Mouse (Mus musculus): Measurements from ENCODE around the gene Pcsk7. TPM values are rescaled to one million over a fixed set of nuclear protein-coding genes. Genes with fewer than 3 reads are reported as not detected.

Gene Pcsk7
- polyA plus RNA-seq, 1 experiment, result 32.6 TPM

DNA sequence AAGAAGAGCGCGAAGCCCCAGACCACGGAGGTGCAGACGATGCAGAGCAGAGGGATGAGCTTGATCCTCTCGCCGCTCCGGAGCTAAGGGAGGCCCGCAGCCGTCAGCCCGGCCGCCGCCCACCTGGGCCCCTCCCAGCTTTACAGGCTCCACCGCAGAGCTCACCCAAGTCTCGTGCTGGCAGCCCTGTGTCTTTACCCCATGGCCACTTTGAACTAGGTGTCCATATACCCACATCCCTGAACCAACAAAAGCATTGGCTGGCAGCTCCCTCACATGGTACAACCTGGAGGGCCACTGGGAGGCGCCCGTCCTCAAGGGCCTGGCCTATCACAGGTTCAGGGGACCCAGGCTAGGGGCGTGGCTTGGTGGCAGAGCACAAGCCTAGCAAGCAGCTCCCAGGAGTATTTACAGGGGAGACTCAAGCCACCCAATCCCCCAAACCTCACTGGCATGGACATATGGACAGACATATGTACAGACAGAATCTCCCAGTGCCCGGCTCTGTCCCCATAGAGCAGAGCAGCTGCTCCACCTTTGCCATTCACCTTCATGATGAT lies 35.1 kb downstream of the Pcsk7 start:
- TF ChIP-seq CTCF (IDR thresholded peaks at IDR 0.05; ENCODE audit: borderline replicate concordance, insufficient read depth, low read depth, low read length) (0 out of 2 replicates have a peak, but pooled peaks have one; percentile 0), POLR2A (IDR thresholded peaks at IDR 0.05; ENCODE audit: borderline replicate concordance, insufficient read depth, low read length) (no peak)
- 71% methylated on average over 18 of the region's 18 CpGs for WGBS
- Histone ChIP-seq H3K4me1 (ENCODE audit: control insufficient read depth, insufficient read depth, low read length) (peaks cover 60% of the 10 kb centered on the region), H3K27me3 (ENCODE audit: control insufficient read depth, insufficient read depth, low read length) (no peaks in the 10 kb centered on the region), H3K27ac (ENCODE audit: insufficient read depth, low read length) (no peak overlapping the region), H3K4me3 (replicated peaks; ENCODE audit: insufficient read depth, low read depth, low read length) (no peak overlapping the region)
- DNase-seq, result peak in 1 of 2 experiments; percentile 46

DNA sequence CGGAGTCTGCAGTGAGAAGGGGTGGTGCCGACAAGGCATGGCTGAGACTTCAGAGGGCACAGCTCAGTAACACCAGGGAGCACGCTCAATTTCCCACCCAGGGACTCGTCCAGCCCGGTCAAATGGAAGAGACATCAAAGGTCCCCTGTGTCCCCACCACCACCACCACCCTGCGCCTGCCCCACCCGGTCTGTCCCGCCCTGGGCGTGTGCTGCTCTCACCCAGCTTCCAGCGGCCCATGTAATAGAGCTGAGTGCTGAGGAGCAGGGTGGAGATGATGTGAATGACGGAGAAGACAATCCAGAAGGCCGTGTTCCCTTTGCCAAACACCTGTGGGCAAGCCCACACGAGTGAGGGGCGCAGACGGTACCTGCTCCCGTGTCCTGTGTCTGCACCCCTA lies 36.2 kb downstream of the Pcsk7 start:
- WGBS, result 90% methylated on average over 16 of the region's 16 CpGs
- Histone ChIP-seq H3K27ac (ENCODE audit: insufficient read depth, low read length) (no peak overlapping the region), H3K4me3 (replicated peaks; ENCODE audit: insufficient read depth, low read depth, low read length) (no peak overlapping the region), H3K27me3 (ENCODE audit: control insufficient read depth, insufficient read depth, low read length) (no peaks in the 10 kb centered on the region), H3K4me1 (ENCODE audit: control insufficient read depth, insufficient read depth, low read length) (peaks cover 69% of the 10 kb centered on the region)
- DNase-seq, result no peak
- TF ChIP-seq CTCF (IDR thresholded peaks at IDR 0.05; ENCODE audit: borderline replicate concordance, insufficient read depth, low read depth, low read length), result no peak
- TF ChIP-seq POLR2A (IDR thresholded peaks at IDR 0.05; ENCODE audit: borderline replicate concordance, insufficient read depth, low read length), result no peak

DNA sequence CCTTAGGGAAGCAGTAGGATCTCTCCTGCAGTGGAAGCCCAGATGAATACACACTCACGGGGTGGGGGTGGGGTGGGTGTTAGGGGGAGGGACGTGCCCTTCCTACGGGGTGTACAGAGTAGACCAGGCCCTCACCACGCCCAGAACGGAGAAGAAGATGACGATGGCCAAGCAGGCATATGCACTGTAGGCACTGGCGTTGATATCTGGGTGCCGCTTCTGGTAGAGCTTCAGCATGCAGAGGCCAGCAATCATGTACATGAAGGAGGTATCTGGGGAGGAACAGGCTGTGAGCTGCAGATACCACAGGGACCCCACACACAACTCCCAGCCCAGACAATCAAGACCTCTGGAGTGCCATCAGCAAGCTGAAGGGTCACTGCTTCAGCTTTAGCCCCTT lies 36.6 kb downstream of the Pcsk7 start:
- H3K27me3 ChIP-seq (ENCODE audit: control insufficient read depth, insufficient read depth, low read length), result no peaks in the 10 kb centered on the region
- 88% methylated on average over 8 of the region's 8 CpGs for WGBS
- H3K4me1 ChIP-seq (ENCODE audit: control insufficient read depth, insufficient read depth, low read length), result peaks cover 74% of the 10 kb centered on the region
- TF ChIP-seq CTCF (IDR thresholded peaks at IDR 0.05; ENCODE audit: borderline replicate concordance, insufficient read depth, low read depth, low read length), result no peak
- TF ChIP-seq POLR2A (IDR thresholded peaks at IDR 0.05; ENCODE audit: borderline replicate concordance, insufficient read depth, low read length), result no peak
- no peak overlapping the region for H3K27ac ChIP-seq (ENCODE audit: insufficient read depth, low read length)
- no peak overlapping the region for H3K4me3 ChIP-seq (replicated peaks; ENCODE audit: insufficient read depth, low read depth, low read length)
- DNase-seq, result no peak

DNA sequence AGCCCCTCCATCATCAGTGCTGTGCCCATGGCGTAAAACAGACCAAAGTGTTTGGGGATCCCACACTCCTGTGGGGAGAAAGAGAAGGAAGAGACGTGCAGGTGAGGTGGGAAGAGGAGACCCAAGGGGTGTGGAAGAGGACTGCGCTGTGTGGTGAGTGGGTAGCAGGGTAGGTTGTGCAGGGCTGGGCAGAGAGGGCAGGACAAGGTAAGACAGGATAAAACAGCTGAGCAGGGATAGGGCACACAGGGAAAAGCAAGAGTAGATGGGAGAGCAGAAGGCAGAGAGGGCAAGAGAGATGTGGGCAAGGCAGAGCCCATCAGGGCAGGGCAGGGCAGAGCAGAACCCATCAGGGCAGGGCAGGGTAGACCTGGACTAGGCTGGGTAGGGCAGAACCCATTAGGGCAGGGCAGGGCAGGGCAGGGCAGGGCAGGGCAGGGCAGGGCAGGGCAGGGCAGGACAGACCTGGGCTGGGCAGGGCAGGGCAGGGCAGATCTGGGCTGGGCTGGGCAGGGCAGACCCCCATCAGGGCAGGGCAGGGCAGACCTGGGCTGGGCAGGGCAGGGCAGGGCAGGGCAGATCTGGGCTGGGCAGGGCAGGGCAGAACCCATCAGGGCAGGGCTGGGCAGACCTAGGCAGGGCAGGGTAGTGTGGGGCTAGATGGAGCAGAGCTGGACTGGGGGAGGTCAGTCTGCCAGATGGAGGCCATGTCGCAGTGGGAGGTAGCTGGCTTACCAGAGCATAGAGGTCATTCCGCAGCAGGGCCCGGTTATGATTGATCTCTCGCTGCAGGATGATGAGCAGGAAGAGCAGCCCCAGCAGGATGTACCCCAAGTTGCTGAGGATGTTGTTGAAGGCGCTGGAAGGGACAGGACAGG lies 37.6 kb downstream of the Pcsk7 start:
- peak overlapping the region; percentile 39 for H3K27ac ChIP-seq (ENCODE audit: insufficient read depth, low read length)
- peak; percentile 64 to 70 for DNase-seq
- H3K4me1 ChIP-seq (ENCODE audit: control insufficient read depth, insufficient read depth, low read length), result peaks cover 67% of the 10 kb centered on the region
- 40% methylated on average over 8 of the region's 8 CpGs for WGBS
- no peak overlapping the region for H3K4me3 ChIP-seq (replicated peaks; ENCODE audit: insufficient read depth, low read depth, low read length)
- no peaks in the 10 kb centered on the region for H3K27me3 ChIP-seq (ENCODE audit: control insufficient read depth, insufficient read depth, low read length)
- TF ChIP-seq POLR2A (IDR thresholded peaks at IDR 0.05; ENCODE audit: borderline replicate concordance, insufficient read depth, low read length), result no peak
- no peak for TF ChIP-seq CTCF (IDR thresholded peaks at IDR 0.05; ENCODE audit: borderline replicate concordance, insufficient read depth, low read depth, low read length)

DNA sequence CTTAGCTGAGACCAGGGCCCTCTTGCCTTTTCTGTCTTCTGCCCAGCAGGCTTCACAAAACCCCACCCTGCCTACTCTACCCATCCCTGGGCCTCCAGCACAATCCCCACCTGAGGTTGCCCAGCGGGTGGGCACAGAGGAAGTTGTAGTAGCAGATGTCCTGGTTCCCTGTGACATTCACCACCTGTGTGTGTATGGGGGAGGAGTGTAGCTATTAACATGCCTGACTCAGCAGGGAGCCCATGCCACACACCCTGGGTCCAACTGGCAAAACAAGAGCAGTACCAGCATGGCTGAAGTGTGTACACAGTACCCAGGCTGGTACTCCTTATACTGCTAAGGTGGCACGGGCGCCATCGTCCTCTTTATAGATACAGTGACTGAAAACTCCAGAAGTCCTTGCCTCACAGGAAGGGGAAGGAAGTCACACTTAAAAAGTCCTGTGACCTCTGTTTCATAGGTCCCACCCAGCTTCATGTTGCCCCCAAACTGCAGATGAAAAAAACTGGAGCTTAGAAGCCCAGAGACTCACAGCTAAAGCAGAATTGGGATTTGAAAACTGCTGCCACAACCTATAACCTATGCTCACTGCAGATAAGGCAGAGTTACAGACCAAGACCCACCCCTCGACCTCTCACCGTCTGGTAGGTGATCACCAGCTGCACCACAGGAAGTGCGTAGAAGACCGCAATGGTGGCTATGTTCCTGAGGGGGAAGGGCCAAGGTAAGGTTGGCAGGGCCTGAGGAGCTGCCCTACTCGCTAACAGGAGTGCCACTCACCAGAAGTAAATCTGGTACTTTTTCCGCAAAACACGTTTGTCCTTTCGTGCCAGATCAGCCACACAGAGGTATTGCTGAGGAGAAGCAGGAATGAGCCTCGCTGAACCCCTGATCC lies 38.5 kb downstream of the Pcsk7 start:
- WGBS, result 42% methylated on average over 13 of the region's 13 CpGs
- peaks cover 58% of the 10 kb centered on the region for H3K4me1 ChIP-seq (ENCODE audit: control insufficient read depth, insufficient read depth, low read length)
- H3K27me3 ChIP-seq (ENCODE audit: control insufficient read depth, insufficient read depth, low read length), result no peaks in the 10 kb centered on the region
- H3K27ac ChIP-seq (ENCODE audit: insufficient read depth, low read length), result peak overlapping the region; percentile 39
- no peak overlapping the region for H3K4me3 ChIP-seq (replicated peaks; ENCODE audit: insufficient read depth, low read depth, low read length)
- DNase-seq, result peak; percentile 65 to 70
- TF ChIP-seq POLR2A (IDR thresholded peaks at IDR 0.05; ENCODE audit: borderline replicate concordance, insufficient read depth, low read length) (no peak), CTCF (IDR thresholded peaks at IDR 0.05; ENCODE audit: borderline replicate concordance, insufficient read depth, low read depth, low read length) (no peak)

DNA sequence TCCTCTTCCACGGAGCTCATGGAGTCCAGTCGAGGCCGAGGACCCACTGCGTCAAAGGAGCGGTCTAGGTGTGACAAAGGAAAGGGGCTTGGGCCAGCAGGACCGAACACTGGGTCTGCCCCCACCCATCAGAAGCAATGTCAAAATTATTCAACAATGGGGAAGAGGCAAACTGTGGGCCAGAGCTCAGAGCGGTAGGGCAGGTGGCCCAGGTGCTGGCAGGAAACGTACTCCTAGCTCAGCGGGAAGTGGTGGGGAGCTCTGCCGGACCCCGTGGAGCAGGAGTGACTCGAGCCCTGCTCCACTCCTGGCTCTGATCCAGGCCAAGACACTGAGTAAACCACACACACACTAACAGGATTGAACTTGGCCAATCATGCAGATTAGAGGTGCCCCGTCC lies 39.4 kb downstream of the Pcsk7 start:
- peaks cover 55% of the 10 kb centered on the region for H3K4me1 ChIP-seq (ENCODE audit: control insufficient read depth, insufficient read depth, low read length)
- peak overlapping the region; percentile 39 for H3K27ac ChIP-seq (ENCODE audit: insufficient read depth, low read length)
- 39% methylated on average over 13 of the region's 13 CpGs for WGBS
- no peak overlapping the region for H3K4me3 ChIP-seq (replicated peaks; ENCODE audit: insufficient read depth, low read depth, low read length)
- TF ChIP-seq CTCF (IDR thresholded peaks at IDR 0.05; ENCODE audit: borderline replicate concordance, insufficient read depth, low read depth, low read length) (no peak), POLR2A (IDR thresholded peaks at IDR 0.05; ENCODE audit: borderline replicate concordance, insufficient read depth, low read length) (no peak)
- no peaks in the 10 kb centered on the region for H3K27me3 ChIP-seq (ENCODE audit: control insufficient read depth, insufficient read depth, low read length)
- DNase-seq, result peak; percentile 66 to 74

DNA sequence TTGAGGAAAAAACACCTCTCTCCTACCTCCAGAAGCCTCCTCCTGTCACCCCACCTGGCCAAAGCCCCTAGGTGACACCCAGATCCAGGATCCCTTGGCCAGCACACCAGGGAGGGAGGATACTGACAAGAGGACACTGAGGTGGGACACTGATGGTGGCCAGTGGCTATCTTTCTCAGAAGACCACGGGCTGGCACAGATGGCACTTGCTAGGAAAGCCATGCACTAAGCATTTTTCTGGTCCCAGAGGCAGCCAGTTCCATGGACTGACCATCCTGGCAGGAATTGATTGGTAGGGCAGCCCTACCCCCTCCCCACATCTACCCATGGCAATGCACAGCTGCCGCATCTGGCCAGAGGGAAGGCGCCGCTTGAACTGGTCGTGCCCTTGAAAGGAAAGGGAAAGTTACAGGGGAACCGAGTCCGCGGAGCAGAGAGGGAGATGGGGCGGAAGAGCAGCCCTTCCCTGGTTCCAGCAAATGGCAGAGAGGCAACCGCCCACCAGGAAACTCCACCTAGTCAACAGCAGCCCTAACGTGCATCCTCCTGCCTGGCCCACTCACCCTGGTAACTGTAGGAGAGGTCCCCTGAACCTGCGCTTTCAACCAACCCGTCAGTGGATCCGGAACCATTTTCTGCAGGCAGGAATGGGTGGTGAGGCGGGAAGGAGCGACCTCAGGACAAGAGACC lies 40.0 kb downstream of the Pcsk7 start:
- WGBS, result 85% methylated on average over 16 of the region's 16 CpGs
- TF ChIP-seq CTCF (IDR thresholded peaks at IDR 0.05; ENCODE audit: borderline replicate concordance, insufficient read depth, low read depth, low read length), result no peak
- TF ChIP-seq POLR2A (IDR thresholded peaks at IDR 0.05; ENCODE audit: borderline replicate concordance, insufficient read depth, low read length), result no peak

More for the DNA sequence above, 40.0 kb downstream of the Pcsk7 start:
- Histone ChIP-seq H3K27me3 (ENCODE audit: control insufficient read depth, insufficient read depth, low read length) (no peaks in the 10 kb centered on the region), H3K27ac (ENCODE audit: insufficient read depth, low read length) (peak overlapping the region; percentile 39; the same call in 1 of the 2 replicates), H3K4me1 (ENCODE audit: control insufficient read depth, insufficient read depth, low read length) (peaks cover 55% of the 10 kb centered on the region), H3K4me3 (replicated peaks; ENCODE audit: insufficient read depth, low read depth, low read length) (no peak overlapping the region)
- no peak for DNase-seq
